Mouse (Mus musculus): Measurements from ENCODE around the gene Foxd3.

GRCm38 (mm10) chr4:99675191-99675590, 19.1 kb downstream of the Foxd3 start:
- TF ChIP-seq CTCF (IDR thresholded peaks at IDR 0.05; ENCODE audit: low read depth) (no peak), EP300 (IDR thresholded peaks at IDR 0.05; ENCODE audit: low read depth) (no peak)

Data from liver, postnatal 0 days (tissue).